Mouse (Mus musculus): ENCODE measurements around the gene Ifit3b. TPM values are rescaled to one million over a fixed set of nuclear protein-coding genes. Genes with fewer than 3 reads are reported as not detected.

Ifit3b gene
- polyA plus RNA-seq, 1 experiment from 2014 or later: 0.38 TPM

GRCm38 (mm10) chr19:34650997-34651396 is 43.2 kb downstream of the Ifit3b start:
- no peak overlapping the region for H3K4me2 ChIP-seq
- no peaks in the 10 kb centered on the region for H3K36me3 ChIP-seq
- H3K27me3 ChIP-seq: no peaks in the 10 kb centered on the region
- H3K4me1 ChIP-seq (replicated peaks): peaks cover 29% of the 10 kb centered on the region
- H3K9ac ChIP-seq: no peak overlapping the region
- WGBS (ENCODE audit: insufficient replicate concordance): 55% methylated on average over 6 of the region's 6 CpGs
- ATAC-seq (ENCODE audit: low read depth): peak; percentile 60; the same call in 1 of the 2 replicates
- no peak overlapping the region for H3K4me3 ChIP-seq (replicated peaks)
- no peaks in the 10 kb centered on the region for H3K9me3 ChIP-seq (replicated peaks)
- DNase-seq: no peak
- H3K27ac ChIP-seq: no peak overlapping the region

- no peak overlapping the region for H3K9ac ChIP-seq
- H3K27ac ChIP-seq: peak overlapping the region; percentile 94
- H3K27me3 ChIP-seq: no peaks in the 10 kb centered on the region
- 79% methylated on average over 10 of the region's 10 CpGs for WGBS (ENCODE audit: insufficient replicate concordance)
- H3K9me3 ChIP-seq (replicated peaks): no peaks in the 10 kb centered on the region
- no peaks in the 10 kb centered on the region for H3K36me3 ChIP-seq
- H3K4me1 ChIP-seq (replicated peaks): peaks cover 54% of the 10 kb centered on the region
- H3K4me3 ChIP-seq (replicated peaks): no peak overlapping the region
- DNase-seq (no peak), ATAC-seq (ENCODE audit: low read depth) (no peak)
- H3K4me2 ChIP-seq: no peak overlapping the region; the same call in 1 of the 2 replicates
These were observed 47.5 kb downstream of the Ifit3b start for GRCm38 (mm10) chr19:34655227-34655805.

- Histone ChIP-seq H3K9me3 (replicated peaks) (no peaks in the 10 kb centered on the region), H3K4me1 (replicated peaks) (peaks cover 54% of the 10 kb centered on the region), H3K36me3 (no peaks in the 10 kb centered on the region), H3K27ac (peak overlapping the region; percentile 94), H3K4me2 (peak overlapping the region; percentile 55), H3K4me3 (replicated peaks) (peak overlapping the region; percentile 25; the same call in 1 of the 2 replicates), H3K27me3 (no peaks in the 10 kb centered on the region), H3K9ac (peak overlapping the region; percentile 49)
- peak; percentile 73 for DNase-seq
- 3% methylated on average over 2 of the region's 2 CpGs for WGBS (ENCODE audit: insufficient replicate concordance)
- ATAC-seq (ENCODE audit: low read depth): peak; percentile 99
These were observed 48.9 kb downstream of the Ifit3b start for GRCm38 (mm10) chr19:34656511-34657298.

GRCm38 (mm10) chr19:34662067-34662507 is 54.3 kb downstream of the Ifit3b start:
- peak; percentile 88 for ATAC-seq (ENCODE audit: low read depth)

GRCm38 (mm10) chr19:34662740-34663139 is 55.0 kb downstream of the Ifit3b start:
- Histone ChIP-seq H3K27me3 (peaks cover 3% of the 10 kb centered on the region; the same call in 1 of the 2 replicates), H3K4me2 (peak overlapping the region; percentile 56), H3K36me3 (no peaks in the 10 kb centered on the region), H3K27ac (peak overlapping the region; percentile 55; the same call in 1 of the 2 replicates), H3K9ac (peak overlapping the region; percentile 27; the same call in 1 of the 2 replicates), H3K4me1 (replicated peaks) (peaks cover 27% of the 10 kb centered on the region), H3K9me3 (replicated peaks) (no peaks in the 10 kb centered on the region), H3K4me3 (replicated peaks) (no peak overlapping the region)
- DNase-seq: no peak
- 30% methylated on average over 5 of the region's 5 CpGs for WGBS (ENCODE audit: insufficient replicate concordance)
- ATAC-seq (ENCODE audit: low read depth): peak; percentile 83

More at GRCm38 (mm10) chr19:34662067-34662507, 54.3 kb downstream of the Ifit3b start:
- H3K27ac ChIP-seq: peak overlapping the region; percentile 9
- 14% methylated on average over 13 of the region's 13 CpGs for WGBS (ENCODE audit: insufficient replicate concordance)
- H3K4me1 ChIP-seq (replicated peaks): peaks cover 33% of the 10 kb centered on the region
- DNase-seq: peak; percentile 66
- peak overlapping the region; percentile 39 for H3K4me3 ChIP-seq (replicated peaks)
- peaks cover 3% of the 10 kb centered on the region; the same call in 1 of the 2 replicates for H3K27me3 ChIP-seq
- peak overlapping the region; percentile 27; the same call in 1 of the 2 replicates for H3K9ac ChIP-seq
- peak overlapping the region; percentile 56 for H3K4me2 ChIP-seq
- H3K9me3 ChIP-seq (replicated peaks): no peaks in the 10 kb centered on the region
- H3K36me3 ChIP-seq: no peaks in the 10 kb centered on the region

Other genes with a start within 250 kb of the Ifit3b start
- gene Ch25h, start 132.8 kb upstream of the Ifit3b start, polyA plus RNA-seq (2015; fragmentation: Nextera tagmentation; extraction: Ambion mirVana): 0.21 and 0.56 TPM in 2 replicates
- gene Lipa, start 80.5 kb upstream of the Ifit3b start, polyA plus RNA-seq (2015; fragmentation: Nextera tagmentation; extraction: Ambion mirVana): 34.1 and 45.0 TPM in 2 replicates
- gene Ifit2, start 57.3 kb upstream of the Ifit3b start, polyA plus RNA-seq (2015; fragmentation: Nextera tagmentation; extraction: Ambion mirVana): 3.0 and 3.8 TPM in 2 replicates
- gene Ifit3, start 24.4 kb upstream of the Ifit3b start, polyA plus RNA-seq (2015; fragmentation: Nextera tagmentation; extraction: Ambion mirVana): 1.7 and 2.0 TPM in 2 replicates
- 0.17 and 0.19 TPM in 2 replicates for gene Ifit1bl1, start 6.0 kb upstream of the Ifit3b start, polyA plus RNA-seq (2015; fragmentation: Nextera tagmentation; extraction: Ambion mirVana)
- gene Ifit1bl2, start 32.8 kb downstream of the Ifit3b start, polyA plus RNA-seq (2015; fragmentation: Nextera tagmentation; extraction: Ambion mirVana): 0.02 and 0.03 TPM in 2 replicates
- gene Ifit1, start 32.9 kb downstream of the Ifit3b start, polyA plus RNA-seq (2015; fragmentation: Nextera tagmentation; extraction: Ambion mirVana): 0.85 and 1.3 TPM in 2 replicates
- 8.1 and 10.5 TPM in 2 replicates for gene Slc16a12, start 139.3 kb downstream of the Ifit3b start, polyA plus RNA-seq (2015; fragmentation: Nextera tagmentation; extraction: Ambion mirVana)

Data from liver, embryonic 13.5 days (tissue).